Comparison of ENCODE assay signal across 39 mouse cellular contexts in the genomic region with DNA sequence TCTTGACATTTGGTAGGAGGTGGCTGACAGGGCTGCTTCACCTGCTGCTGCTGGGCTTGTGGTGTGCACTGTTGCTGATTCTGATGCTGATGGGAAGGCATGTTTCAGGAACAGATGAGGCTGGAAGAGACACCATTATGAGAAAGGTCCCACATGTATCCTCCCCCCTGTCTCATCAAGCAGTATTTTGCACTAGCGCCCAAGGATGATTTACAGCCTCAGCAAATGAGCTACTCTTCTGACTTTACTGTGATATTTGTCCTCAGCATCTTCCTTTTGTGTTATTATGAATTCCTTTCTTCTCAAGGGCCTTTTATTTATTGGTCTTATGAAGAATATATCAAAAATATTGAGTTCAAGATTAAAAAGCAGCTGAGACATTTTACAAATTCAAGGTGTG. TPM values are rescaled to one million over a fixed set of nuclear protein-coding genes. Genes with fewer than 3 reads are reported as not detected.
"Had no signal": no experiment of that assay in that cellular context is flagged by ENCODE, and none has a peak within 500 bp of the region (broad histone marks: within the 10 kb centered on the region; RNA-seq: fewer than 3 reads in every experiment).

A gene (minus strand): TSS at position 101 of the 400 bp plus-strand sequence.

- H3K36me3 ChIP-seq: embryonic facial prominence, embryonic 10.5 days; embryonic facial prominence, embryonic 12.5 days; embryonic facial prominence, embryonic 13.5 days; embryonic facial prominence, embryonic 15.5 days; forebrain, embryonic 10.5 days; forebrain, embryonic 12.5 days; forebrain, embryonic 15.5 days; heart, embryonic 10.5 days had no signal

- H3K9ac ChIP-seq: embryonic facial prominence, embryonic 12.5 days; embryonic facial prominence, embryonic 13.5 days; embryonic facial prominence, embryonic 15.5 days; forebrain, embryonic 12.5 days; forebrain, embryonic 13.5 days; forebrain, embryonic 15.5 days; forebrain, postnatal 0 days had no signal

- H3K27me3 ChIP-seq: embryonic facial prominence, embryonic 12.5 days; embryonic facial prominence, embryonic 13.5 days; embryonic facial prominence, embryonic 15.5 days; forebrain, embryonic 12.5 days; forebrain, embryonic 13.5 days; forebrain, embryonic 15.5 days had no signal

- H3K27ac ChIP-seq: embryonic facial prominence, embryonic 10.5 days; embryonic facial prominence, embryonic 12.5 days; embryonic facial prominence, embryonic 13.5 days; embryonic facial prominence, embryonic 15.5 days; forebrain, embryonic 10.5 days; forebrain, embryonic 12.5 days; forebrain, embryonic 13.5 days; forebrain, embryonic 15.5 days; gastrocnemius, adult 2 months; heart, embryonic 10.5 days had no signal

- H3K4me1 ChIP-seq: embryonic facial prominence, embryonic 10.5 days; embryonic facial prominence, embryonic 12.5 days; embryonic facial prominence, embryonic 13.5 days; embryonic facial prominence, embryonic 15.5 days; forebrain, embryonic 10.5 days; forebrain, embryonic 12.5 days; forebrain, embryonic 13.5 days; forebrain, embryonic 15.5 days; heart, embryonic 10.5 days had no signal

- DNase-seq: cerebellum, adult 8-10 months; cerebellum, adult 9-10 months; cerebellum, adult 9-11 months; cerebellum, postnatal 10 days; cerebellum, postnatal 14 days; cerebellum, postnatal 25 days; cerebellum, postnatal 36 days; embryo, embryonic 11 days; forebrain, postnatal 0 days; gastrocnemius, adult 2 months; gastrocnemius, postnatal 10 days; gastrocnemius, postnatal 14 days; gastrocnemius, postnatal 25 days; gastrocnemius, postnatal 36 days; heart, adult 18-20 months had no signal

- H3K4me3 ChIP-seq: embryonic facial prominence, embryonic 10.5 days; embryonic facial prominence, embryonic 12.5 days; embryonic facial prominence, embryonic 13.5 days; embryonic facial prominence, embryonic 15.5 days; erythroblast, embryonic 14.5 days; forebrain, embryonic 10.5 days; forebrain, embryonic 12.5 days; forebrain, embryonic 13.5 days; forebrain, embryonic 15.5 days; gastrocnemius, adult 2 months; heart, embryonic 10.5 days had no signal

RNA-seq across cellular contexts. Expression of the gene that starts here (rescaled TPM):
- total RNA-seq: common myeloid progenitor, adult 5-6 weeks; forebrain, postnatal 0 days; gastrocnemius, adult 18-20 months; gastrocnemius, adult 2 months; gastrocnemius, adult 8-10 months; gastrocnemius, postnatal 10 days; gastrocnemius, postnatal 14 days; gastrocnemius, postnatal 25 days; gastrocnemius, postnatal 36 days; gastrocnemius, postnatal 4 days; granulocyte monocyte progenitor cell, adult 5-6 weeks; heart, adult 18-20 months; heart, adult 8-10 months had no signal
- polyA plus RNA-seq: cortical plate, adult 2 months; embryonic facial prominence, embryonic 10.5 days; embryonic facial prominence, embryonic 11.5 days; embryonic facial prominence, embryonic 12.5 days; embryonic facial prominence, embryonic 13.5 days; embryonic facial prominence, embryonic 14.5 days; erythroblast, embryonic 14.5 days; forebrain, embryonic 10.5 days; forebrain, embryonic 11.5 days; forebrain, embryonic 12.5 days; forebrain, embryonic 13.5 days; forebrain, embryonic 14.5 days; forebrain, embryonic 15.5 days; forebrain, embryonic 16.5 days; forebrain, postnatal 0 days; frontal cortex, adult 2 months; gonadal fat pad, adult 2 months; heart, embryonic 10.5 days had no signal
